Mouse (Mus musculus): ENCODE data around the gene Rnf150. TPM values are rescaled to one million over a fixed set of nuclear protein-coding genes. Genes with fewer than 3 reads are reported as not detected.

Rnf150 gene
- polyA plus RNA-seq, 1 experiment from 2014 or later = 3.1 TPM

DNA sequence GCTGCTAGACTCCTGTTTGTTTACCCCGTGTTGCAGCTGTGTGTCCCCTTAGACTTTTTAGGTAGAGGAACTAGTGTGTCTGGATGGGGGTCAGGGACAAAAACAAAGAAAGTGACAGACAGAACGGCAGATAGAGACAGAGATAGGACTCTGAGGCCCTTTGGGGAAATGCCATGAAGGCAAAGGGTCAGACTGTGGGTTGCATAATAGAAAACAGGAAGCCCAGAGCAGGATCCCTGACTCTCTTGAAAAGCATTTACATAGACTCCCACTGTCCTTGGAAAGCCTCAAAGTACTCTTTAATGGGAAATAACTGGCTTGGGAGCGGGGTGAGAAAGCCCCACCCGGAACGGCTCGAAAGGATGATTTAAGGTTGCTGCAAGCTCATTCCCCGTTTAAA is 246.6 kb downstream of the Rnf150 start:
- Histone ChIP-seq H3K4me1 (no peaks in the 10 kb centered on the region), H3K4me3 (no peak overlapping the region), H3K9ac (no peak overlapping the region), H3K27ac (no peak overlapping the region), H3K9me3 (no peaks in the 10 kb centered on the region), H3K27me3 (no peaks in the 10 kb centered on the region), H3K36me3 (no peaks in the 10 kb centered on the region), H3K4me2 (replicated peaks) (no peak overlapping the region)
- ATAC-seq (ENCODE audit: insufficient number of reproducible peaks, insufficient read depth, low FRiP score, low TSS enrichment) = no peak
- 59% methylated on average over 7 of the region's 7 CpGs for WGBS

DNA sequence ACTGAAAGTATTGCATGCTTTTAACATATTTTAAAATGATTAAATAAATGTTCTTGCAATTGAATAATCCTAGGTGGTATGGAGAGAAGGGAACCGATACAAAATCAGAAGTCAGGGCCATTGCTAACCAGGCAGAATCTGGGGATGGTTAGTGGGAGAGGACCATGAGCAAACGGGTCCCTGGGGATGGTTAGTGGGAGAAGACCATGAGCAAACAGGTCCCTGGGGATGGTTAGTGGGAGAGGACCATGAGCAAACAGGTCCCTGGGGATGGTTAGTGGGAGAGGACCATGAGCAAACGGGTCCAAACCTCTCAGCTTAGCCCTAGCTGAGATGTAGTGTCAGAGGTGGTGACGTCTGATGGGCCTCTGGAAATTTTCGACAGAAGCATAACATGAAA is 247.0 kb downstream of the Rnf150 start:
- H3K9ac ChIP-seq = no peak overlapping the region
- no peaks in the 10 kb centered on the region for H3K9me3 ChIP-seq
- H3K27me3 ChIP-seq = no peaks in the 10 kb centered on the region
- H3K4me3 ChIP-seq = no peak overlapping the region
- WGBS = 85% methylated on average over 5 of the region's 5 CpGs
- no peaks in the 10 kb centered on the region for H3K36me3 ChIP-seq
- no peak overlapping the region for H3K4me2 ChIP-seq (replicated peaks)
- no peak overlapping the region for H3K27ac ChIP-seq
- no peak for ATAC-seq (ENCODE audit: insufficient number of reproducible peaks, insufficient read depth, low FRiP score, low TSS enrichment)
- H3K4me1 ChIP-seq = no peaks in the 10 kb centered on the region

DNA sequence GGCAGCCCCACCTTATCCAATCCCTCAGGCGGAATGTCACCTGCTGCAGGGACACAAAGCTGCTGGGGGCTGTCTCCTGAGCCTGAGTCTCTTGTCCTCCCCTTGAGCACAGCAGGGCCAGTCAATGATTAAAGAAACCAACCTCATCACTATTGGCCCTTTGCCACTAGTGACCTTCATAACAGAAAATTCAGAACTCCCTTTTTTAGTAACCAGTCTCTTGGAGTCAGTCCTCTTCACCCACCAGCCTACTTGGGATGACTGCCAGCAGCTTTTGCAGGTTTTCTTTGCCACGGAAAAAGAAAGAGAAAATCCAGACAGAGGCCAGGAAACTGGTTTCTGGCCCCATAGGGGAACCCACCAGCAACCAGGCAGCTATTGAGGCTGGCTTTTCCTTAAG is 271.9 kb downstream of the Rnf150 start:
- Histone ChIP-seq H3K9me3 (no peaks in the 10 kb centered on the region), H3K9ac (no peak overlapping the region), H3K27me3 (no peaks in the 10 kb centered on the region), H3K27ac (no peak overlapping the region), H3K36me3 (no peaks in the 10 kb centered on the region), H3K4me1 (no peaks in the 10 kb centered on the region), H3K4me2 (replicated peaks) (no peak overlapping the region), H3K4me3 (no peak overlapping the region)
- 59% methylated on average over 2 of the region's 2 CpGs for WGBS
- no peak for ATAC-seq (ENCODE audit: insufficient number of reproducible peaks, insufficient read depth, low FRiP score, low TSS enrichment)

DNA sequence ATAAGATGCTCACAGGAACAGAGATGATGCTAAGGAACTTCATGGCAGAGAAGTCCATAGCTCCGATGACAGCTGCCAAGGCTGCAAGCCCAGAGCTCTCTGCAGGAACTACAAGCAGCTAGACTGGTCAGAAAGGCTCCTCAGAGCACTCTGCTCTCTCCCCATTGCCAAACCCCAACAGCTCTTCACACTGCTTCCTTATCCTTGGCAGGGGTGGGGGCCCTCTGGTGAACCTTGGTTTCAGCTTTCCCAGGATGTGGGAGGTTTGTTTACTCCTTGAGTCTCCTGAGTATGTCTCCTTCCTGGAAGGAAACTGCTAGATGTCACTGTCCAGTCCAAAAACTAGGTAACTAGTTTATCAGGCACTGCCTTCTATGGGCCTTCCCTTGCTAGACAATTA is 276.9 kb downstream of the Rnf150 start:
- Histone ChIP-seq H3K9me3 (no peaks in the 10 kb centered on the region), H3K36me3 (no peaks in the 10 kb centered on the region), H3K4me3 (no peak overlapping the region), H3K4me2 (replicated peaks) (no peak overlapping the region), H3K27ac (no peak overlapping the region), H3K4me1 (no peaks in the 10 kb centered on the region), H3K9ac (no peak overlapping the region), H3K27me3 (no peaks in the 10 kb centered on the region)
- no peak for ATAC-seq (ENCODE audit: insufficient number of reproducible peaks, insufficient read depth, low FRiP score, low TSS enrichment)
- WGBS = 88% methylated on average over 1 of the region's 1 CpGs

DNA sequence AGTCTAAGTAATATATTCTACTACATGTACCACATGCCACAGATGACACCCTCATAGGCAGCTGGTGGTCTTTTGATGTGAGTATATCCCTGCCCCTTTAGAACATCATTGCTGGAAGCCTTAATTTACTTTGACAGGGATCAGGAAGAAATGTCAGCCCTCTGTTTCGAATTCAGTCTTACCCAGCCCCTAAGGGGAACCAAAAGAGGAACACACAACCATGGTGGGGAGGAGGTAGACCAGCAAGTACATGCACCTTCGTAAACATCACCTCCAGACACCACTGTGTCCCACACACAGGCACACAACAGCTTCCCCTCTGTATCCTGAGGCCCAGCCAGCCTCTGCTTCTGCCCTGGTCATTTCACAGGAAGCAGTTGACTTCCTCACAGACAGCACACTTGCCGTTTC is 277.6 kb downstream of the Rnf150 start:
- Histone ChIP-seq H3K9me3 (no peaks in the 10 kb centered on the region), H3K27me3 (no peaks in the 10 kb centered on the region), H3K4me2 (replicated peaks) (no peak overlapping the region), H3K27ac (no peak overlapping the region), H3K4me3 (no peak overlapping the region), H3K36me3 (no peaks in the 10 kb centered on the region), H3K9ac (no peak overlapping the region), H3K4me1 (no peaks in the 10 kb centered on the region)
- WGBS = 57% methylated on average over 3 of the region's 3 CpGs
- ATAC-seq (ENCODE audit: insufficient number of reproducible peaks, insufficient read depth, low FRiP score, low TSS enrichment) = no peak

Other genes starting within 250 kb of the Rnf150 start
- gene Zfp330, start 89.2 kb upstream of the Rnf150 start, polyA plus RNA-seq (2016; fragmentation: Nextera tagmentation; extraction: Ambion mirVana) = 73.3 and 75.8 TPM in 2 replicates